Mouse (Mus musculus): ENCODE data around the gene Zscan12. TPM values are rescaled to one million over a fixed set of nuclear protein-coding genes. Genes with fewer than 3 reads are reported as not detected.

The Zscan12 gene
- polyA plus RNA-seq (2015; fragmentation: Nextera tagmentation; extraction: Ambion mirVana): 4.3 and 4.6 TPM in 2 replicates

DNA sequence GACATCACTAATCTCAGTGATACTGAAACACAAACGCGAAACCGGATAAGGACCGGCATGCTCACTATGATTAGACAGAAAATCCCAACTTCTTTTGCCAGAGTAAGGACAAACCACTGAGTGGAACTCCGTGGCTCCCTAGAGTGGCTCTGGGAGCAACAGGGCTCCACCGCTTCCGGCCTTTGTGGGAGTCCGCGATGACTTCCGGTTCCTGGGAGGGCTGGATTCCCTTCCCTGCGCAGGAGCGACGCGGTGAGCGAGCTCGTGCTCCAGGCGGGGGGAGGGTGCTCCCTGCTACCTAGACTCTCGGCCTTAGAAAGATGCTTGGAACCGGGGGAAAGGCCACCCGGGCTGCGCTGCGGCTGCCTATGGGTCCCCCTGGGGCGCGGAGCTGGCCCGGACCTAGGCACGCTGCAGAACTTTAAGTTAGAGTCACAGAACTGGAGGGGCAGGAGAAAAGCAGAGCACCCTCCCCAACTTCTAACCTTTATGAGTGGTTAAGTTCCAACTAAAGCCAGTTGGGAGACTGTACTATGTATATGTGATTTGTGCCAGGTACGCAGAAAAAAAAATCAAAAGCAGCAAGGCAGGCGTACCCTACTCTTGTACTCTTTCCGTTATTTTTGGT, at the start of gene Zscan12:
TSS of gene Zscan12 (plus strand) at position 200 of the 628 bp plus-strand sequence.
- peak; percentile 99 for ATAC-seq (ENCODE audit: low FRiP score, low TSS enrichment)
- Histone ChIP-seq H3K9ac (ENCODE audit: low read length) (peak within 1 kb of the TSS; percentile 82), H3K36me3 (ENCODE audit: control insufficient read depth, insufficient read depth, low read length) (no peaks in the 10 kb centered on the region), H3K27me3 (ENCODE audit: control insufficient read depth, insufficient read depth, low read length) (no peaks in the 10 kb centered on the region), H3K9me3 (ENCODE audit: control insufficient read depth, low read length) (no peaks in the 10 kb centered on the region), H3K4me3 (ENCODE audit: low read depth, low read length) (peak within 1 kb of the TSS; percentile 75), H3K4me1 (replicated peaks; ENCODE audit: control insufficient read depth, insufficient read depth) (peaks cover 10% of the 10 kb centered on the region; the same call in 1 of the 2 replicates), H3K4me2 (replicated peaks; ENCODE audit: low read depth) (peak within 1 kb of the TSS; percentile 68), H3K27ac (replicated peaks) (peak within 1 kb of the TSS; percentile 83)
- under 1% methylated on average over 29 of the region's 29 CpGs for WGBS
- DNase-seq (ENCODE audit: low spot score): peak; percentile 93
- no peak for TF ChIP-seq CTCF (IDR thresholded peaks at IDR 0.05; ENCODE audit: low read depth)
- TF ChIP-seq EP300 (optimal IDR thresholded peaks at IDR 0.05): no peak

DNA sequence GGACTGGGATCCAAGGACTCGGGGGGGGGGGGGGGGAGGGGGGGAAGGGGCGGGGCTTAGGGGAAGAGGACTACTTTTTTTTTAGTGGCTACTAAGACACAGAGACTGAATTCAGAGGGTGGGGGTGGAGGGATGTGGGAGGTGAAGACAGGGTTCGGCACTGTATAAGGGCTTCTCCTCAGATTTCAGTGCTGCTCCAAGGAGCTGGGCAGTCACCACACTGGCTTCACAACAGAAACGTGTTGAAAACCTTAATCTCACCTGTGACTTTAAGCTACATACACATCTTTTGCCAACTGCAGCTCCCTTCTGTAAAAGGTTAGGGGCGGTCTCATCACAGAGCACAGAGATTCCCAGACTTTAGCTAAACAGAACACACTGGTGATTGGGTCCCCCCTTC, 49.8 kb upstream of the Zscan12 start:
- H3K4me1 ChIP-seq (replicated peaks; ENCODE audit: control insufficient read depth, insufficient read depth): no peaks in the 10 kb centered on the region
- H3K9ac ChIP-seq (ENCODE audit: low read length): no peak overlapping the region
- no peak overlapping the region for H3K4me2 ChIP-seq (replicated peaks; ENCODE audit: low read depth)
- WGBS: 56% methylated on average over 3 of the region's 5 CpGs
- no peak overlapping the region for H3K4me3 ChIP-seq (ENCODE audit: low read depth, low read length)
- no peaks in the 10 kb centered on the region for H3K9me3 ChIP-seq (ENCODE audit: control insufficient read depth, low read length)
- ATAC-seq (ENCODE audit: low FRiP score, low TSS enrichment) (no peak), DNase-seq (ENCODE audit: low spot score) (no peak)
- TF ChIP-seq EP300 (optimal IDR thresholded peaks at IDR 0.05): no peak
- no peak for TF ChIP-seq CTCF (IDR thresholded peaks at IDR 0.05; ENCODE audit: low read depth)
- H3K27ac ChIP-seq (replicated peaks): no peak overlapping the region
- H3K27me3 ChIP-seq (ENCODE audit: control insufficient read depth, insufficient read depth, low read length): no peaks in the 10 kb centered on the region
- H3K36me3 ChIP-seq (ENCODE audit: control insufficient read depth, insufficient read depth, low read length): no peaks in the 10 kb centered on the region

DNA sequence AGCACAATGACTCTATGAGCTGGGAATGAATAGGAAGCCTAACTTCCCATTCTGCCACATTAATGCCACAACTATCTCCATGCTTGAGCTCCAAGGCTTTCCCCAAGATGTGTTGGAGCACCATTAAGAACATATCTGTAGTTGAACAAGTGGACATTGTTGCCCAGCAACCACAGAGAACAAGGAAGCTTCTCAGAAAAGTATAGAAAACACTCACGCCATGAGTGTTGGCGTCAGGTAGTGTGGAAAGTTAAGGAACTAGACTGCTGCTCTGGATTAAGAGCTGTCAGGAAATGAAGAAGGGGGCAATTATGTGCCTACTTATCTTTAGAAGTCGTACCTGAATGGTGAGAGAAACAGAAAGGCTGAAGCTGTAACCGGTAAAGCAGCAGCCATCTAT, 48.7 kb upstream of the Zscan12 start:
- TF ChIP-seq CTCF (IDR thresholded peaks at IDR 0.05; ENCODE audit: low read depth): no peak
- no peak for TF ChIP-seq EP300 (optimal IDR thresholded peaks at IDR 0.05)
- no peaks in the 10 kb centered on the region for H3K27me3 ChIP-seq (ENCODE audit: control insufficient read depth, insufficient read depth, low read length)
- H3K36me3 ChIP-seq (ENCODE audit: control insufficient read depth, insufficient read depth, low read length): no peaks in the 10 kb centered on the region
- no peaks in the 10 kb centered on the region for H3K4me1 ChIP-seq (replicated peaks; ENCODE audit: control insufficient read depth, insufficient read depth)
- no peak overlapping the region for H3K4me3 ChIP-seq (ENCODE audit: low read depth, low read length)
- ATAC-seq (ENCODE audit: low FRiP score, low TSS enrichment) (no peak), DNase-seq (ENCODE audit: low spot score) (no peak)
- no peak overlapping the region for H3K27ac ChIP-seq (replicated peaks)
- WGBS: 63% methylated on average over 4 of the region's 4 CpGs
- no peak overlapping the region for H3K9ac ChIP-seq (ENCODE audit: low read length)
- H3K9me3 ChIP-seq (ENCODE audit: control insufficient read depth, low read length): no peaks in the 10 kb centered on the region
- no peak overlapping the region for H3K4me2 ChIP-seq (replicated peaks; ENCODE audit: low read depth)

GRCm38 (mm10) chr13:21320262-21320661, 42.4 kb upstream of the Zscan12 start:
- H3K9ac ChIP-seq (ENCODE audit: low read length): no peak overlapping the region
- WGBS: 59% methylated on average over 3 of the region's 3 CpGs
- no peaks in the 10 kb centered on the region for H3K9me3 ChIP-seq (ENCODE audit: control insufficient read depth, low read length)
- no peak for DNase-seq (ENCODE audit: low spot score)
- no peak overlapping the region for H3K4me3 ChIP-seq (ENCODE audit: low read depth, low read length)
- no peaks in the 10 kb centered on the region; the same call in 1 of the 2 replicates for H3K27me3 ChIP-seq (ENCODE audit: control insufficient read depth, insufficient read depth, low read length)
- ATAC-seq (ENCODE audit: low FRiP score, low TSS enrichment): no peak
- H3K4me2 ChIP-seq (replicated peaks; ENCODE audit: low read depth): no peak overlapping the region
- TF ChIP-seq EP300 (optimal IDR thresholded peaks at IDR 0.05): no peak
- no peaks in the 10 kb centered on the region for H3K36me3 ChIP-seq (ENCODE audit: control insufficient read depth, insufficient read depth, low read length)
- H3K4me1 ChIP-seq (replicated peaks; ENCODE audit: control insufficient read depth, insufficient read depth): no peaks in the 10 kb centered on the region
- no peak overlapping the region for H3K27ac ChIP-seq (replicated peaks)

- 9% methylated on average over 18 of the region's 18 CpGs for WGBS
- H3K27ac ChIP-seq (replicated peaks): no peak overlapping the region
- peak overlapping the region; percentile 34; the same call in 1 of the 2 replicates for H3K4me2 ChIP-seq (replicated peaks; ENCODE audit: low read depth)
- H3K4me3 ChIP-seq (ENCODE audit: low read depth, low read length): 0 out of 2 replicates have a peak overlapping the region, but pooled peaks have one; percentile 6
- DNase-seq (ENCODE audit: low spot score) (no peak), ATAC-seq (ENCODE audit: low FRiP score, low TSS enrichment) (no peak)
- no peaks in the 10 kb centered on the region for H3K36me3 ChIP-seq (ENCODE audit: control insufficient read depth, insufficient read depth, low read length)
- no peaks in the 10 kb centered on the region; the same call in 1 of the 2 replicates for H3K27me3 ChIP-seq (ENCODE audit: control insufficient read depth, insufficient read depth, low read length)
- no peak overlapping the region for H3K9ac ChIP-seq (ENCODE audit: low read length)
- TF ChIP-seq CTCF (IDR thresholded peaks at IDR 0.05; ENCODE audit: low read depth): no peak
- TF ChIP-seq EP300 (optimal IDR thresholded peaks at IDR 0.05): no peak
- H3K4me1 ChIP-seq (replicated peaks; ENCODE audit: control insufficient read depth, insufficient read depth): no peaks in the 10 kb centered on the region
- H3K9me3 ChIP-seq (ENCODE audit: control insufficient read depth, low read length): no peaks in the 10 kb centered on the region
Observed at GRCm38 (mm10) chr13:21321890-21322494, 40.6 kb upstream of the Zscan12 start.
